Mouse (Mus musculus): ENCODE data around the gene Gna12. TPM values are rescaled to one million over a fixed set of nuclear protein-coding genes. Genes with fewer than 3 reads are reported as not detected.

Gna12 gene
- total RNA-seq, 2 experiments from 2014 or later = 72.1 to 76.6 TPM

GRCm38 (mm10) chr5:140829081-140829910 is 935 bp downstream of the Gna12 start:
- DNase-seq (ENCODE audit: low spot score in 2 of 2) = no peak
- intact Hi-C loops (cut with DNase I) = loop anchor here (5.0 kb wide), 3 partner anchors 37 to 77 kb away; no protein-coding TSS in a partner anchor

GRCm38 (mm10) chr5:140828363-140828762 is 1.9 kb downstream of the Gna12 start:
- intact Hi-C loops (cut with DNase I) = loop anchor here (5.0 kb wide), 3 partner anchors 36 to 76 kb away; no protein-coding TSS in a partner anchor
- DNase-seq (ENCODE audit: low spot score in 2 of 2) = no peak

DNA sequence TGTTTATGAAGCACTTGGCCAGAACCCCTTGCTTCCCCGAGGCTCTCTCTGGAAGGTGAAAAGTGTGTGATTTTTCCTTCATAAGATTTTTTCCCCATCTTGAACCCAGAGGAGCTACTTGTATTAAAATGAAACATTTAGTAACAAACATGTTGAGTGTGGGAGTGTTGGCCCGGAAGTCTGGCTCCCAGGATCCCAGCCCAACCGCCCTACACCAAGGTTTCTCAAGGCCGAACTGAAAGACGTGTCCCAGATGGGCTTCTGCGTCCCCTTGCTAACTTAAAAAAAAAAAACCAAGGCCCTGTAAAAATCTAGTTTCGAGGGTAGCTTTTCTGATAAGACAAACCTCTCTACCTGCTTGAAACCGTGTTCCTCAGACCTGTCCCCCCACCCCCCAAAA is 2.3 kb downstream of the Gna12 start:
- intact Hi-C loops (cut with DNase I) = loop anchor here (5.0 kb wide), 3 partner anchors 36 to 76 kb away; no protein-coding TSS in a partner anchor
- no peak for DNase-seq (ENCODE audit: low spot score in 2 of 2)

- intact Hi-C loops (cut with DNase I) = loop anchor here (5.0 kb wide), 3 partner anchors 35 to 75 kb away; no protein-coding TSS in a partner anchor
- no peak for DNase-seq (ENCODE audit: low spot score in 2 of 2)
Observed at GRCm38 (mm10) chr5:140827413-140827812, 2.8 kb downstream of the Gna12 start.

- no peak for DNase-seq (ENCODE audit: low spot score in 2 of 2)
- intact Hi-C loops (cut with DNase I) = loop anchor here (5.0 kb wide), 3 partner anchors 34 to 74 kb away; no protein-coding TSS in a partner anchor
Observed at GRCm38 (mm10) chr5:140826796-140827195, 3.4 kb downstream of the Gna12 start.

GRCm38 (mm10) chr5:140826118-140826517 is 4.1 kb downstream of the Gna12 start:
- no peak for DNase-seq (ENCODE audit: low spot score in 2 of 2)
- intact Hi-C loops (cut with DNase I) = loop anchor here (5.0 kb wide), 3 partner anchors 34 to 74 kb away; no protein-coding TSS in a partner anchor

DNA sequence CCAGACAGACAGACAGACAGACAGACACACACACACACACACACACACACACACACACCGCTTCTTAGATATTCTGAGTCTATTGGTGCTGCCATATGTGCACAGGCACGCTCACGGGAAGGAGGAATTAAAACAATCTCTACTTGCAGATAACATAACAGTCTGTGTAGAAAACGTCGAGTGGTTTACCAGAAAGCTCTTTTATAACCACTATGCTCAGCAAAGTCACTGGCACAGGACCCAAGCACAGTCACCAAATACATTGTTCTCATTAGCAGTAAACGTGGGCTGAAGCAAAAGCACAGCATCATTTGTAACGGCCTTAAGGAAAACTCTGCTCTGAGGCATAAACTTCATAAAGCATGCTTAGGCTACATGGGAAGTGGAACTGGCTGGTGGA is 6.1 kb downstream of the Gna12 start:
- peak in 1 of 2 experiments; percentile 45 for DNase-seq (ENCODE audit: low spot score in 2 of 2)
- intact Hi-C loops (cut with DNase I) = no loop called here

GRCm38 (mm10) chr5:140823386-140823785 is 6.8 kb downstream of the Gna12 start:
- DNase-seq (ENCODE audit: low spot score in 2 of 2) = no peak
- intact Hi-C loops (cut with DNase I) = no loop called here

DNA sequence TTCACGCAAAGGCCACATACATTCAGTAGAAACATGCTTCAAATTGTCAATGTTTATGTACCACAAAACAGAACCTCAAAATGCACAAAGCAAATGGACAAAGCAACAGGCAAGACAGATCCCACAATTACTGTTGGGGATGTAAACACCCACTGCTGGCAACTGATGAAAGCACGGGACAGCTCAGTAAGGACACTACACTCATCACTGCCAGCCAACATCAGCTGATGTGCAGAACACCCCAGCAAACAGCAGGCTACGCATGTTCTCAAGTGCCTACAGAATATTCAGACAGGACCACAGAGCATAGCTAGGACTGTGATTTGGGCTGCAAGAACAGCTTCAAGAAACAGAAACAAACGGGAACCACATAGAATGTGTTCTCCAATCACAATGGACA is 8.3 kb downstream of the Gna12 start:
- no peak for DNase-seq (ENCODE audit: low spot score in 2 of 2)
- intact Hi-C loops (cut with DNase I) = no loop called here

DNA sequence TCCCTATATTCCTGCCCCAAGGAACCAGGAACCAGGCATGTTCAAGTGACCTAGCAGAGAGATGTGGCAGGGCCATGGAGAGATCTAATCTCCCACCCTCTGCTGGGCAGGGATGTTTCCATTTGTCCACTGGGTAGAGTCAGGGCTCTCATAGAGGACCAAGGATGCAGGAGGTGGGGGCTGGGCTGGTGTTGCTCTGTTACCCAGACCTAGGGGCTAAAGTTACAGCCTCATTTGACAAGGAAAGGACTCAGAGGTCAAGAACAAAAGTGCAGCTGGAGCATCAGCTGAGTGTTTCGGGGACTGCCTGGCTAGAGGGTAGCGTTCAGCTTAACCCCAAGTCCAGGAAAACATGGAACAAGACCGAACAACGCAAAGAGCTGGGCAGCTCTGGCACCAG is 9.7 kb downstream of the Gna12 start:
- intact Hi-C loops (cut with DNase I) = no loop called here
- DNase-seq (ENCODE audit: low spot score in 2 of 2) = no peak

DNA sequence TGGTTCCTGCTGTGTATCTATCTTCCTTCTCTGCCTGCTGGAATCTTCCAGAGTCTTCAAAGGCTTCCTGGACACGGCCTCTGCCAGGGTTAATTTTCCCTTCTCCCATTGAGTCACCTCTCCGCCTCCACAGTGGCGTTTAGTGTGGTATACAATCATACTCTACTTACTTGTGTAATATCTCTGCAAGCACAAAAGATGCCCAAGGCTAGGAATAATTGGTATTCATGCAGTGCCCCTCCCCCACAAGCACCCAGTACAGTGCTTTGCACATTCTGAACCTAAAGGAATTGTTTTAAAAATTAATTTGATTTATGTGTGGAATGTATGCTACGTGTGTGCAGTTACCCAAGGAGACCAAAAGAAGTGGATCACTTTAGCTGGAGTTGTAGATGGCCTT is 10.6 kb downstream of the Gna12 start:
- intact Hi-C loops (cut with DNase I) = no loop called here
- no peak for DNase-seq (ENCODE audit: low spot score in 2 of 2)

GRCm38 (mm10) chr5:140818482-140819076 is 11.7 kb downstream of the Gna12 start:
- no peak for DNase-seq (ENCODE audit: low spot score in 2 of 2)
- intact Hi-C loops (cut with DNase I) = no loop called here

DNA sequence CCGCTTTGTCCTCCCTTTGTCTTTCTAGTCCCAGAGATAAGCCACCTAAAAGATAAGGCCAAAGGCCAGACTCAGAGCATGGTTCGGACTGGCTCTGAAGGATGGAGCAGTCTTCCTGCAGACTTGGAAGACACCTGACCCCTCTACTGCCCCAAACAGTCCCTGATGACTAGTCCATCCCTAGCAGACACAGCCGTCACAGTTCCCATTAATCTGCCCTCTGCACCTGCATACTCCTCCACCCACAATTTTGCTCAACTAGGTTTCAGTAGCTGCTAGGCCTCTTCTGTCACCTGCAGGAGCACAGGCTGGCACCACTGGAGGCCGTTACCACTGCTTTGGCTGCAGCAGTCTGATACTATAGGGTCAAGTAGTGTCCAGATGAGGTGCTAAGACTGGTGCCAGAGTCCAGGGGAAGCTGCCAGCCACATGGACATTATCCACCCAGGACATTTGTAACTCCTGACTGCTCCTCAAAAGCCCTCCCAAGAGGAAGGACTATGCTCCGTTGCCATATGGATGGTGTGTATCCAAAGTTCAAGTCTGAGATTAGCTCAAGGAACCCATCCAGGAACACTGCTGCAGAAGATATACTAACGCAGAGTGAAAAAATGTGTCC is 13.2 kb downstream of the Gna12 start:
- intact Hi-C loops (cut with DNase I) = no loop called here
- DNase-seq (ENCODE audit: low spot score in 2 of 2) = no peak

- DNase-seq (ENCODE audit: low spot score in 2 of 2) = no peak
- intact Hi-C loops (cut with DNase I) = no loop called here
Observed at GRCm38 (mm10) chr5:140816008-140816407, 14.2 kb downstream of the Gna12 start.

DNA sequence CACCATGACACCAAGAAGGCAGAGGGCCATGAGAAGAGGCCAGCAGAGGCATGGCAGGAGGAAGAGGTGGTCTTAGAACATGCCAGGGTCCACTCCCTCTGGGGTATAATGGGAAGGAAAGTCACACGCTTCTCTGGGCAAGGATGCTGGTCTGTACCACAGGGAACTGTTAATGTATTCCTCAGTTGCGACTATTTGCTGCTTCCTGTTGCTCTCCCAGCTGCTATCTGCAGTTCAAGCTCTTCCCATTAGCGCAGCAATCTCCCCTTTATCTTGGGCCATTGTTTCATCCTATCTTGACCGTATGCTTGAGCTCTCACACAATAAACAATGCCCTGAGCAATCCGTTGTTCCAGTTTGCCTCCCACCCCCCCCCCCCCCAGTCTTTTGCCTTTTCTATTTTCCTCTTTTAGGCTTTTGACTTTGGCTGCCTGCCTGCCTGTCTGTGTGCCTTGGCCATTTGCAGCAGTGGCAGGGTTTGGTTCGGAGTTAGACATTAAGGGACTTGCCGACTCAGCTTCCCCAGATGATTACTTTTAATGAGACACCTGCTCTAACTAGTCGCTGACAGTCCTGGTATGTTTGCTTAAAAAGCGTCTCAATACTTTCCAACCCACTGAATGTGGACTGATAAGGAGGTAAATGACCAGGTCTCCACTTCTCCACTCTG is 15.0 kb downstream of the Gna12 start:
- DNase-seq (ENCODE audit: low spot score in 2 of 2) = no peak
- intact Hi-C loops (cut with DNase I) = no loop called here

GRCm38 (mm10) chr5:140814403-140814802 is 15.8 kb downstream of the Gna12 start:
- intact Hi-C loops (cut with DNase I) = no loop called here

GRCm38 (mm10) chr5:140812699-140813098 is 17.5 kb downstream of the Gna12 start:
- intact Hi-C loops (cut with DNase I) = no loop called here
- no peak for DNase-seq (ENCODE audit: low spot score in 2 of 2)

More at GRCm38 (mm10) chr5:140814403-140814802, 15.8 kb downstream of the Gna12 start:
- no peak for DNase-seq (ENCODE audit: low spot score in 2 of 2)

GRCm38 (mm10) chr5:140812063-140812462 is 18.2 kb downstream of the Gna12 start:
- no peak for DNase-seq (ENCODE audit: low spot score in 2 of 2)
- intact Hi-C loops (cut with DNase I) = no loop called here

GRCm38 (mm10) chr5:140811390-140811789 is 18.8 kb downstream of the Gna12 start:
- intact Hi-C loops (cut with DNase I) = no loop called here
- DNase-seq (ENCODE audit: low spot score in 2 of 2) = no peak

DNA sequence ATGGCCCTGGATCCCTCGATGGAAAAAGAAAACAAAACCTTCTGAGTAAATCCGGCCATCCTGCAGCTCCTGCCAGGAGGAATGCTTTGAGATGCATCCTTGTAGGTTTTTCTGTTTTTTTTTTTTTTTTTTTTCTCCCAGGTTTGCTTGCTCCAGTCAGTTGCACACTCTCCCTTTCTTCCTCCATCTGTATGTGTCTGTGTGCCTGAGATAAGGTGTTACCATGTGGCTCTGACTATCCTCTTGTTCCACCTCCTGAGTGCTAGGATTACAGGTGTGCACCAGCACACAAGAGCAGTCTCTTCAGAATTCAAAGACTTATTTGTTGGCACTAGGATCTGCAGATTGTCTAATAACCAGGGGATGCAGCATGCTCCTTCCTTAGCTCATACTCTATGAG is 23.3 kb downstream of the Gna12 start:
- intact Hi-C loops (cut with DNase I) = no loop called here
- DNase-seq (ENCODE audit: low spot score in 2 of 2) = no peak
